Mouse (Mus musculus) intestine, postnatal 0 days (tissue): ENCODE results near the gene Arid3c. TPM values are rescaled to one million over a fixed set of nuclear protein-coding genes. Genes with fewer than 3 reads are reported as not detected.
"Not testable (repeated sequence)": the region's sequence is repeated elsewhere in the genome, so short reads cannot be mapped to it uniquely, and the experiment has no call there.

Source experiments
- ATAC-seq: fragments of 200-750 bp; cut with Nextera tagmentation; 2 replicates; pipeline ENCODE4 v1.8.0; 2017; ENCODE audit warnings: mild to moderate bottlenecking, moderate TSS enrichment, moderate library complexity
- H3K27ac ChIP-seq: fragments of 300-500 bp; sonication (generic); 2 replicates; pipeline ENCODE4 v1.5.1; 2014; ENCODE audit warnings: mild to moderate bottlenecking, low read depth, low read length, moderate library complexity
- H3K27me3 ChIP-seq: fragments of 300-500 bp; sonication (generic); replicated peaks from 2 replicates; pipeline ENCODE4 v1.6.1; 2014; ENCODE audit warnings: low read length, mixed read lengths; ENCODE audit not compliant: control insufficient read depth, insufficient read depth
- H3K36me3 ChIP-seq: fragments of 300-500 bp; sonication (generic); 2 replicates; pipeline ENCODE4 v1.6.1; 2014; ENCODE audit warnings: mild to moderate bottlenecking, moderate library complexity; ENCODE audit not compliant: control insufficient read depth, insufficient read depth
- H3K4me1 ChIP-seq: fragments of 300-500 bp; sonication (generic); replicated peaks from 2 replicates; pipeline ENCODE4 v1.6.1; 2014; ENCODE audit warnings: antibody characterized with exemption, low read length, mixed read lengths; ENCODE audit not compliant: control insufficient read depth, insufficient read depth
- H3K4me2 ChIP-seq: fragments of 300-500 bp; sonication (generic); replicated peaks from 2 replicates; pipeline ENCODE4 v1.6.1; 2014; ENCODE audit warnings: low read depth, mild to moderate bottlenecking, moderate library complexity
- H3K4me3 ChIP-seq: fragments of 300-500 bp; sonication (generic); 2 replicates; pipeline ENCODE4 v1.5.1; 2014; ENCODE audit warnings: low read depth, low read length
- H3K9ac ChIP-seq: fragments of 300-500 bp; sonication (generic); 2 replicates; pipeline ENCODE4 v1.6.1; 2014; ENCODE audit warnings: mild to moderate bottlenecking, low read depth, low read length
- H3K9me3 ChIP-seq: fragments of 300-500 bp; sonication (generic); 2 replicates; pipeline ENCODE4 v1.6.1; 2016; ENCODE audit warnings: mixed run types; ENCODE audit not compliant: control insufficient read depth
- CTCF ChIP-seq: sonication (generic); IDR thresholded peaks from 2 replicates; pipeline ENCODE4 v1.5.1; 2016; ENCODE audit warnings: low read depth, mild to moderate bottlenecking, control low read depth, antibody characterized with exemption, moderate library complexity
- WGBS: fragments of 180-500 bp; shearing (Covaris S2); extraction: QIAGEN DNeasy Blood & Tissue Kit; methylation state at CpG from one replicate; pipeline ENCODE4 v1.1.7; 2014; 5-methylcytosine and 5-hydroxymethylcytosine counted together
- polyA plus RNA-seq: library from polyadenylated mRNA; unstranded; fragments of >200 nt; fragmentation: Nextera tagmentation; extraction: Ambion mirVana; gene quantifications from 2 replicates; pipeline ENCODE4 v1.2.1, GENCODE M21; 2015

The Arid3c gene
- not detected in 2 replicates for polyA plus RNA-seq

DNA sequence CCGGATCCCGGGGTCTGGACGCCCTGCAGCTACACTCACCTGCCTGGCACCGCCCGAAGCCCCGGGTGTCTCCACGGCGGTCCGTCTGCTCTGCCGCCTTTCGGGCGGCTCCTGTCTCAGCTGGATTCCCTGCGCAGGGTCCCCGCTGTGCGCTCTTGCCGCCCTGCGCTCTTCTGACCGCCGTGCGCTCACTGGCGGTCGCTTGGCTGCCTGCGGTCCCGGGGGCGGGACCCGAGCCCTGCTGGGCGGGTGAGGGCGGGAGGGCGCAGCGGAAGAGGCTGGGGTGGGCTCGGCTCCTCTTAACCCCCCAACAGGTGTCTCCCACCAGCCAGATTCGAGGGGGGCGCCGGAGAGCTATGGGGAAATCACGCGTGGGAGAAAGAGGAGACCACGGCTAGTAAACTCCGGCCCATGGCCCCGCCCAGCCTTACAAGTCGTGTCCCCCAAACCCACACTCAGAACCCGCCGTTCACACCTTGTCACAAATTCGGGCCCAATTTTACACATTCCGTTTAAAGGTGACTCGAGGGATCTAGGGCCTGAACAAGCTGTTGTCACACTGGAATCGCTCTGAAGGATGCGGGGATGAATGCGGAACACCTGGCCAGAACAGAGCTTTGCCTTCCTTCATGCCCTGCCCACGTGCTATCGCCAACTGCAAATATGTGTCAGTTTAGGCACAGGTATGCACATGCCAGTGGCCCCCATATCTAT, at the start of gene Arid3c:
Gene Arid3c (minus strand): TSS at position 91 of the 714 bp plus-strand sequence.
- H3K4me1 ChIP-seq: no peaks in the 10 kb centered on the region
- TF ChIP-seq CTCF: no peak
- H3K9ac ChIP-seq: 0 out of 2 replicates have a peak within 1 kb of the TSS, but pooled peaks have one; percentile 11
- no peaks in the 10 kb centered on the region for H3K9me3 ChIP-seq
- peak; percentile 51; the same call in 1 of the 2 replicates for ATAC-seq
- H3K27ac ChIP-seq: no peak within 1 kb of the TSS
- 1% methylated on average over 50 of the region's 50 CpGs for WGBS
- peak within 1 kb of the TSS; percentile 66 for H3K4me2 ChIP-seq
- peak within 1 kb of the TSS; percentile 40 for H3K4me3 ChIP-seq
- peaks cover 52% of the 10 kb centered on the region for H3K27me3 ChIP-seq
- no peaks in the 10 kb centered on the region for H3K36me3 ChIP-seq

DNA sequence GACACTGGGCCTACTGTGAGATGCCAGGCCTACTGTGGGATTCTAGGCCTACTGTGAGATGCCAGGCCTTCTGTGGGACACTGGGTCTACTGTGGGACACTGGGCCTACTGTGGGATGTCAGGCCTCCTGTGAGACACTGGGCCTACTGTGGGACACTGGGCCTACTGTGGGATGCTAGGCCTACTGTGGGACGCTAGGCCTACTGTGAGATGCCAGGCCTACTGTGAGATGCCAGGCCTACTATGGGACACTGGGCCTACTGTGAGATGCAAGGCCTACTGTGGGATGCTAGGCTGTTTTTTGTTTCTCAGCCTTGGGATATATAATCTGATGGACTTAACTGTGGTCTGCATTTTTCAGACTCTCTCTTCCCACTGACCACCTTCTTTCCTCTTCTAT, 44.9 kb upstream of the Arid3c start:
- H3K4me3 ChIP-seq, H3K27ac ChIP-seq, H3K4me1 ChIP-seq, H3K36me3 ChIP-seq, ATAC-seq, H3K9me3 ChIP-seq, H3K27me3 ChIP-seq, H3K4me2 ChIP-seq, H3K9ac ChIP-seq: not testable (repeated sequence)
- 86% methylated on average over 1 of the region's 1 CpGs for WGBS

DNA sequence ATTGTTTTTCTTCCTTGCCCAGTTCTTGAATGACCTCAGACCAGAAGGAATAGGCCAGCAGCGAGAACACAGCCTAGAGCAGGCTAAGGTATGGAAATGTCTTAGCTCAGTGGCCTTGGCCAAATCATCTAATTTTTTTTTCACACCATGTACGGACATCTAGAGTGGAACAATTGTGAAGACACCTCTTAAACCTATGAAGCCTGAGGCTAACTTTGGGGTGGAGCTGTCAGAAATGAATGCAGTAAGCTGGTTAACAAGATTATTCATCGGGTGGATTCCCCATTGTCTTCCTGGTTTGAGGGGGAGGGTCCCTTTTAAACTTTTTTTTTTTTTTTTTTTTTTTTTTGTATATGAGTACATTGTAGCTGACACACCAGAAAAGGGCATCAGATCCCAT, 43.6 kb upstream of the Arid3c start:
- H3K4me1 ChIP-seq, H3K9ac ChIP-seq, H3K27ac ChIP-seq, H3K36me3 ChIP-seq, ATAC-seq, H3K27me3 ChIP-seq, H3K9me3 ChIP-seq: not testable (repeated sequence)
- Histone ChIP-seq H3K4me2 (peak overlapping the region; percentile 56), H3K4me3 (peak overlapping the region; percentile 31; the same call in 1 of the 2 replicates)
- 74% methylated on average over 3 of the region's 3 CpGs for WGBS

DNA sequence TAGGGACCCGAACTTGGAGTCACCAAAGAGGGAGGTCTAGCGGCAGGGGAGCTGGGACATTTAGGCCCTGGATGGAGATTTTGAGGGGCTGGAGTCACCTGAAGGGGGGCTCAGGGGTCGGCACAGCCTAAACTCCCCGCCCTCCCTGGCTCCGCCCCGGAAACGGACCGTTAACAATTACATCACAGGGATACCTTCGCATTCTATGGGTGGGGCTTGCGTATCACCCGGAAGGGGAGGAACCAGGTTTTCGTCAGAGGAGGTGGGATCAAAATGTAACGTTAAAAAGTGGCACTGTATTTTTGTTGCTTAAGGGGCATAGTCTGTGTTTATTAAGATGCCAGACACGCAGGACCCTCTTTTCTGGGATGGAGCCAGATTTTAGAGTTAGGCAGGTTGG, 43.1 kb upstream of the Arid3c start, which contains the start of gene Ccl27a:
Gene Ccl27a (minus strand): TSS at position 246 of the 400 bp plus-strand sequence.
- H3K27me3 ChIP-seq, ATAC-seq, H3K9ac ChIP-seq, H3K27ac ChIP-seq, H3K9me3 ChIP-seq, H3K36me3 ChIP-seq, H3K4me1 ChIP-seq: not testable (repeated sequence)
- Histone ChIP-seq H3K4me2 (peak within 1 kb of the TSS; percentile 56), H3K4me3 (peak within 1 kb of the TSS; percentile 31)
- WGBS: 3% methylated on average over 12 of the region's 14 CpGs

DNA sequence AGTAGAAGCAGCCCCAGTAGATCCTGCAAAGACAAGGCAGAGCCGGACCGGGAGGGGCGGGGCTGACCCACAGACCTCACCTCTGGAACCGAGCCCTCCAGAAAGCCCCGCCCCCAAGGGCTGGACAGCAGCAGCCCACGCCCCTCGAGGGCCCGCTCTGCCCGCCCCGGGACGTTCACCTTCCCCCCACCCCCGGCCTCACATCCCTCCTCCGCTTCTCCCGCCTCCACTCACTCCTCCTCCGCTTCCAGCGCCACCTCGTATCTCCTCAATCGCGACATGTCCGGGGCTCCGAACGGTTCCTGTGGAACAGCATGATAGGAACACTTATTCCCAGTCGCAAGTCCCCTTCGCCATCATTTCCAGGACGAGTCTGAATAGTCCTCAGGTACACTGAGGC, 42.6 kb upstream of the Arid3c start:
- not testable (repeated sequence) for H3K27ac ChIP-seq, H3K9ac ChIP-seq, H3K9me3 ChIP-seq, H3K27me3 ChIP-seq, H3K36me3 ChIP-seq, H3K4me1 ChIP-seq, ATAC-seq
- H3K4me2 ChIP-seq: peak overlapping the region; percentile 56
- WGBS: 0% methylated on average over 14 of the region's 25 CpGs
- H3K4me3 ChIP-seq: peak overlapping the region; percentile 31

DNA sequence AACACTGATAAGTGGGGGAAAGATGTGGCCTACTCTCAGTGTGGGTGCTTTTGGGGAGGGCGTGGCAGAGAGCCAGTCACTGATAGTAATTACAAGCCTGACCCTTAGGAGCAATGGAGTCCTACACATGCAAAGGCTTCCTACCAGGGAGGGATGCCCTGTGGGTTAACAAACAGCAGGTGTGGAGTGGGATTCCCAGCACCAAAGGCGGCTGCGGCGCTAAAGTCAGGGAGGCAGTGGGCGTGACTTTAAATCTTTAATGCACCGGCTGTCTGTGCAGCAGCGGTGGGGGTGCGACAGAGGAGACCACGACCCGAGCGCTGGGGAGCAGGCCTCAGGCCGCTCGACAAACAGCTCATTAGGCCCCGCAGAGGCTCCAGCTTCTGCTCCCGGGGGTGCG, 42.0 kb upstream of the Arid3c start:
- H3K4me2 ChIP-seq: peak overlapping the region; percentile 51; the same call in 1 of the 2 replicates
- H3K9ac ChIP-seq, H3K4me1 ChIP-seq, H3K36me3 ChIP-seq, H3K9me3 ChIP-seq, H3K27me3 ChIP-seq, ATAC-seq, H3K4me3 ChIP-seq, H3K27ac ChIP-seq: not testable (repeated sequence)
- WGBS: 7% methylated on average over 6 of the region's 16 CpGs

DNA sequence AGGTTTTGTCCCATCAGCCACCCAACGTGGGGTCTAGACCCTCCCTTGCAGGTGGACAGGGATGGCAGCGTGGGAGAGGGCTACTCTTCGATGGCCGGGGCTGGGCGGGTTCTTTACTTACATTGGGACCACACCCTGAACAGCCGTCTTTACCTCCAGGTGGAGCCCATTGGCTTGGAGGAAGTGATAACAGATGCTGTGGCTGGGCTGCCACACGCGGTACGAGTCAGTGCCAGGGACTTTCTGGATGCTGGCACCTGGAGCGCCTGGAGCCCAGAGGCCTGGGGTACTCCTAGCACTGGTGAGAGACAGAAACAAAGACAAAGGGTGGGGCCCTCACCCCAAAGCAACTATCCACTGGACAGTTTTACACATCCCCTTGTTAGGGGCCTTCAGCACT, 36.4 kb upstream of the Arid3c start:
- WGBS: 55% methylated on average over 10 of the region's 10 CpGs
- not testable (repeated sequence) for ATAC-seq, H3K4me1 ChIP-seq, H3K4me2 ChIP-seq, H3K27ac ChIP-seq, H3K9me3 ChIP-seq, H3K4me3 ChIP-seq, H3K27me3 ChIP-seq, H3K9ac ChIP-seq, H3K36me3 ChIP-seq

DNA sequence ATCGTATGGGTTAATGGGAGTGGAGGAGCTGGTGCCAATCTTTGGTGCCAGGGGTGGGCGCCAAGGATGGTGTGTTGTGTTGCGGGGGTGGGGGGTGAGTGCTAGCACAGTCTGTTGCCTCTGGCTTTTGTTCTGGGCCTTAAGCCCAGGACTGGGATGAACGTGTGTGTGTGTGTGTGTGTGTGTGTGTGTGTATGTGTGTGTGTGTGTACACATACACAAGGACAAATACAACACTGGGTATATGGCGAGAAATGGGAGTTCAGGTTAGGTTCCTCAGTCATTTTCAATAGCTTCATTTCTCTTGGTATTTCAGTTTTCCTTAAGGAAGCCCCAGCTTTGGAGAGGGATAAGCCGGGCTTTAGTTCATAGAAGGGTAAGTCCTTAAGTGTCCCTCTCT, 32.2 kb upstream of the Arid3c start:
- ATAC-seq, H3K9me3 ChIP-seq, H3K27me3 ChIP-seq, H3K4me3 ChIP-seq, H3K9ac ChIP-seq, H3K4me1 ChIP-seq, H3K27ac ChIP-seq, H3K36me3 ChIP-seq, H3K4me2 ChIP-seq: not testable (repeated sequence)
- WGBS: 69% methylated on average over 4 of the region's 6 CpGs

DNA sequence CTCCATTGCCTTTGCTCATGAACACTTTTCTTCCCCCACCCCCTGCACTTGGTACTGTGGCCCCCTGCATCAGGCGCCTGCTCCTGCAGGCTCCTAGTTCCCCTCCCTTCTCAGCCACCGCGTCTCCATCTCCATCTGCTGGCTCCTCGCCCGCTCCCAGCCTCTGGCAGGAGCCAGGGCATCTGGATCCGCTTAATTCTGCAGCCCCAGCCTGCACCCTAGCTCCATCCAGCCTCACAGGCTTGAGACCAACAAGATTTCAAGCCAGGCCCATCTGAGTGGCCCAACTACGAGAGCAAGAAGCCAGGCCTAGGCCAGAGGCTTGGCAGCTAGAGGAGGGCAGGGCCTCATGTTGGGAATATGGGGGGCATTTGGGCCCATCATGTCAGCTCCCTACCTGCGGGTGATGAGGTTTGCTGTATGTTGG, 31.8 kb upstream of the Arid3c start:
- not testable (repeated sequence) for H3K36me3 ChIP-seq, H3K4me3 ChIP-seq, H3K9me3 ChIP-seq, H3K4me1 ChIP-seq, ATAC-seq, H3K27ac ChIP-seq, H3K27me3 ChIP-seq
- Histone ChIP-seq H3K4me2 (peak overlapping the region; percentile 68; the same call in 1 of the 2 replicates), H3K9ac (0 out of 2 replicates have a peak overlapping the region, but pooled peaks have one; percentile 18)
- 58% methylated on average over 8 of the region's 8 CpGs for WGBS
